Mouse (Mus musculus) C2C12 (cell line): ENCODE data around the gene Skil.

ENCODE experiments used
- CTCF ChIP-seq: IDR thresholded peaks from one replicate; pipeline ENCODE4 v1.5.1; 2011; ENCODE audit not compliant: control insufficient read depth, insufficient read depth, insufficient read length
- MAX ChIP-seq: IDR thresholded peaks from one replicate; pipeline ENCODE4 v1.6.1; 2011; ENCODE audit warnings: mild to moderate bottlenecking, control low read depth
- MYOG ChIP-seq: IDR thresholded peaks from one replicate; pipeline ENCODE4 v1.6.1; 2011; ENCODE audit not compliant: control insufficient read depth, insufficient read length; ENCODE audit errors: extremely low read depth
- USF1 ChIP-seq: IDR thresholded peaks from one replicate; pipeline ENCODE4 v1.6.1; 2011; ENCODE audit warnings: low read depth, mild to moderate bottlenecking, control low read depth, moderate library complexity

GRCm38 (mm10) chr3:31097976-31098375, 3.1 kb downstream of the Skil start:
- TF ChIP-seq CTCF (no peak), USF1 (no peak), MYOG (no peak), MAX (no peak)
